Comparison of ENCODE assay signal across 20 mouse cellular contexts in genomic region chr2:59239841-59240395, GRCm38 (mm10).
DNase-seq lines count a peak whose midpoint lies in the region; ATAC-seq lines count a peak whose summit lies in the region.
"Had no signal": no experiment of that assay in that cellular context is flagged by ENCODE, and none has a peak within 500 bp of the region (broad histone marks: within the 10 kb centered on the region; RNA-seq: fewer than 3 reads in every experiment).

No protein-coding gene starts in this region.

- H3K4me1 ChIP-seq in limb, embryonic 12.5 days (replicated peaks): 0 out of 2 replicates have a peak, but pooled peaks cover 3% of the 10 kb centered on the region
- H3K4me1 ChIP-seq in limb, embryonic 10.5 days: peaks cover 11% of the 10 kb centered on the region
- H3K4me1 ChIP-seq: forebrain, embryonic 15.5 days; limb, embryonic 13.5 days; stomach, embryonic 15.5 days had no signal

- H3K9me3 ChIP-seq in limb, embryonic 12.5 days: no peaks in the 10 kb centered on the region
- H3K9me3 ChIP-seq in limb, embryonic 10.5 days (replicated peaks): 0 out of 2 replicates have a peak, but pooled peaks cover 2% of the 10 kb centered on the region
- H3K9me3 ChIP-seq: forebrain, embryonic 15.5 days; hindbrain, embryonic 10.5 days; limb, embryonic 13.5 days; midbrain, embryonic 10.5 days; stomach, embryonic 15.5 days had no signal

- no peak overlapping the region for H3K9ac ChIP-seq in limb, embryonic 12.5 days (replicated peaks)
- H3K9ac ChIP-seq: forebrain, embryonic 15.5 days; limb, embryonic 13.5 days; stomach, embryonic 15.5 days had no signal

- ATAC-seq in limb, embryonic 12.5 days (ENCODE audit: insufficient number of reproducible peaks, insufficient read depth, low FRiP score, low TSS enrichment, low read depth): peak; percentile 63; the same call in 1 of the 2 replicates
- ATAC-seq: inflammation-experienced regulatory T-cells, adult 6 months; Patski had no signal

- DNase-seq in heart, adult 9 months (ENCODE audit: low spot score in 2 of 2): peak; percentile 13 to 16
- DNase-seq in heart, postnatal 36 days: no peak
- no peak for DNase-seq in limb, embryonic 10.5 days (ENCODE audit: low spot score)
- DNase-seq in ES-CJ7 (ENCODE audit: low read depth, low spot score): peak; percentile 13
- DNase-seq in adrenal gland, postnatal 25 days: peak; percentile 15
- no peak for DNase-seq in layer of hippocampus, postnatal 14 days (ENCODE audit: low spot score in 2 of 2)
- no peak for DNase-seq in ovary, postnatal 14 days (ENCODE audit: low spot score)
- DNase-seq: cerebellum, adult 18-20 months; cerebellum, postnatal 36 days; lung, postnatal 4 days had no signal

- H3K4me3 ChIP-seq in limb, embryonic 12.5 days (replicated peaks): no peak overlapping the region
- no peak overlapping the region for H3K4me3 ChIP-seq in limb, embryonic 10.5 days
- H3K4me3 ChIP-seq: erythroblast, embryonic 14.5 days; forebrain, embryonic 15.5 days; hindbrain, embryonic 10.5 days; layer of hippocampus, adult 2 months; limb, embryonic 13.5 days; midbrain, embryonic 10.5 days; stomach, embryonic 15.5 days had no signal

- H3K4me2 ChIP-seq in limb, embryonic 12.5 days: no peak overlapping the region
- H3K4me2 ChIP-seq: forebrain, embryonic 15.5 days; limb, embryonic 13.5 days; stomach, embryonic 15.5 days had no signal

- no peaks in the 10 kb centered on the region for H3K27me3 ChIP-seq in limb, embryonic 12.5 days
- no peaks in the 10 kb centered on the region for H3K27me3 ChIP-seq in limb, embryonic 10.5 days (ENCODE audit: low read depth, poor library complexity, severe bottlenecking)
- H3K27me3 ChIP-seq: forebrain, embryonic 15.5 days; limb, embryonic 13.5 days; Patski; stomach, embryonic 15.5 days had no signal

- no peaks in the 10 kb centered on the region for H3K36me3 ChIP-seq in limb, embryonic 12.5 days
- H3K36me3 ChIP-seq in limb, embryonic 10.5 days: peaks cover 7% of the 10 kb centered on the region; the same call in 1 of the 2 replicates
- H3K36me3 ChIP-seq: forebrain, embryonic 15.5 days; stomach, embryonic 15.5 days had no signal

- intact Hi-C loops in heart, postnatal 36 days (cut with DNase I): no loop called here

- WGBS in limb, embryonic 12.5 days: 81% methylated on average over 10 of the region's 10 CpGs
- WGBS in limb, embryonic 10.5 days: 70% methylated on average over 10 of the region's 10 CpGs

- no peak overlapping the region for H3K27ac ChIP-seq in limb, embryonic 12.5 days
- H3K27ac ChIP-seq in limb, embryonic 10.5 days: no peak overlapping the region
- H3K27ac ChIP-seq: forebrain, embryonic 15.5 days; hindbrain, embryonic 10.5 days; layer of hippocampus, adult 2 months; limb, embryonic 13.5 days; midbrain, embryonic 10.5 days; stomach, embryonic 15.5 days had no signal

Comparison
In these comparisons a context has a peak if more than half of its experiments do, and no peak if none do; other contexts are left out.
1. DNase-seq: peak in heart, adult 9 months (2 of 2), ES-CJ7 (single experiment) and adrenal gland, postnatal 25 days (single experiment); none in heart, postnatal 36 days (0 of 2), limb, embryonic 10.5 days (single experiment), layer of hippocampus, postnatal 14 days (0 of 2) and ovary, postnatal 14 days (single experiment).